Mouse (Mus musculus): ENCODE data around the gene Gm20521.
A peak's percentile ranks its signal among the peaks of the same experiment; 100 is the strongest.

Gene Gm20521

DNA sequence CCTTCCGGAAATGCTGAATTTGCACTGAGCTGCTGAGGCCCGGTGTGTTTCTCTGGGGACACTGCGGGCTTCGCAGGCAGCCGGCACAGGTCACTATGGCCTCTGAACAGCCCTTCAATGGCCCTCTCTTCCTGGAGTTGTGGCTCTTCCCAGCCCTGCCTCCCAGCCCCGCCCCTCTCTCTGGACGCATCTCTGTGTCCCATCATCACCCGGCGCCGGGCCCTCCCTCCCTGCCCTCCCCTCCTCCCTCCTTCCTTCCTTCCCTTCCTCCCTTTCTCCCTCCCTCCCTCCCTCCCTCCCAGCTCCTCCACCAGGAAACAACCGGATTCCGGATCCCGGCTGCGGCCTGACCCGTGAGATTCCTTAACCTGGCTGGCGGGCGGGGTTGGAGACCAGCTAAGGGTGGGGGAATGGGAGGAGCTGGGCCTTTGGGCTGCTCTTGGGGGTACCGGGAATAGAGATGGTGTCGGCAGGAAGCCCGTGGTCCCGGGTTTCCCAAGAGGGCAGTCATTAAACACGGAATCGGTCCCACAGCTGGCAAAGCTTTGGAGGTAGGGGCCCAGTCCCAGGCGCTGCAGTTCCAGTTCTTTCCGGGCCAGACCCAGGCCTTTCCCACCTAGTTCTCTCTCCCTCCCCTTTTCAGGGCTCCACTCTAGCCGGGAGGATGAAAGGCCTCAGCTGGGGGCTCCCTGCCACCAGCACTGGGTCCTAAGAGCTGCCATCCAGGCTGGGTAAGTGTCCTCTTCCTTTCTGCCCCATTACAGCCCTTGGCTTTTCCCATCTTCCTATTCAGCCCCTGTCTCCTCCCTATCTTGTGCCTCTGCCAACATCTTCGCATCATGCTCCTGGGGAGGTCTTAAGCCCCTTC, at the start of gene Gm20521, which contains the start of gene Bcl2l2:
Gene Gm20521 (plus strand): TSS at position 288 of the 868 bp plus-strand sequence.
Gene Bcl2l2 (plus strand): TSS at position 224 of the 868 bp plus-strand sequence.
- DNase-seq (ENCODE audit: extremely low read depth, low read depth): no peak

- no peak for DNase-seq (ENCODE audit: extremely low read depth, low read depth)
Observed at GRCm38 (mm10) chr14:54843461-54843860, 39.8 kb upstream of the Gm20521 start.

- DNase-seq (ENCODE audit: extremely low read depth, low read depth): no peak
Observed at GRCm38 (mm10) chr14:54855726-54856125, 27.5 kb upstream of the Gm20521 start.

DNA sequence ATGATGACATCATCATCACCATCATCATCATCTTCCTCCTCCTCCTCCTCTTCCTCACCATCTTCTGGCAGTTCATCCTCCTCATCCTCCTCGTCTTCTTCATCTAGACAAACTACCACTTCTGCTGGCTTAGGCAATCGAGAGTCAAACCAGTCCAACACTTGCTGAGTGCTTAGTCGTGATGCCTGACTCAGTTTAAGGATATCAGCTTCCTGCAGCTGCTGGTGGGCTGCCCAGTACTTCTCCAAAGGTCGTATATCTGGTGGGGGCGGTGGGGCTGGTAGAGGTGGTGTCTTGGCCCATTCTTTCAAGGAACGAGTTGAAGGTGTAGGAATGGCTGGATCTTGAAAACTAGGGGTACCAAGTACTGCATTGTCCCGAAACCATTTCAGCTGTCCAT, 26.5 kb upstream of the Gm20521 start:
- peak; percentile 67 for DNase-seq (ENCODE audit: extremely low read depth, low read depth)

- DNase-seq (ENCODE audit: extremely low read depth, low read depth): no peak
Observed at GRCm38 (mm10) chr14:54857891-54858290, 25.4 kb upstream of the Gm20521 start.

DNA sequence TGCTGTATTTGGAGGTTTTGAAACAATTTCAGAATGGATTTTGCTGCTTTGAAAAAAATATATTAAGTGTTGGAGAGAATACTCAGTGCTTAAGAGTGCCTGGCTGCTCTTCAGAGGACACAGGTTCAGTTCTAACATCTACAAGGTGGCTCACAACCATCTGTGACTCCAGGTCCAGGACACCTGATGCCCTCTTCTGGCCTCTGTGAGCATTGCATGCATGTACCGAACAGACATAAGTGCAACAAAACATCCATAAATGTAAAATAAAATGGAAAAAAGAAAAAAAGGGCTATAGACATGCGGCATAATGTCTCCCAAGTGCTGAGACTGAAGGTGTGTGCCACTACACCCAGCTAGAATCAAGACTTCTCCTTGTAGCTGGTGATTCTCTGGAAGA, 22.7 kb upstream of the Gm20521 start:
- no peak for DNase-seq (ENCODE audit: extremely low read depth, low read depth)

DNA sequence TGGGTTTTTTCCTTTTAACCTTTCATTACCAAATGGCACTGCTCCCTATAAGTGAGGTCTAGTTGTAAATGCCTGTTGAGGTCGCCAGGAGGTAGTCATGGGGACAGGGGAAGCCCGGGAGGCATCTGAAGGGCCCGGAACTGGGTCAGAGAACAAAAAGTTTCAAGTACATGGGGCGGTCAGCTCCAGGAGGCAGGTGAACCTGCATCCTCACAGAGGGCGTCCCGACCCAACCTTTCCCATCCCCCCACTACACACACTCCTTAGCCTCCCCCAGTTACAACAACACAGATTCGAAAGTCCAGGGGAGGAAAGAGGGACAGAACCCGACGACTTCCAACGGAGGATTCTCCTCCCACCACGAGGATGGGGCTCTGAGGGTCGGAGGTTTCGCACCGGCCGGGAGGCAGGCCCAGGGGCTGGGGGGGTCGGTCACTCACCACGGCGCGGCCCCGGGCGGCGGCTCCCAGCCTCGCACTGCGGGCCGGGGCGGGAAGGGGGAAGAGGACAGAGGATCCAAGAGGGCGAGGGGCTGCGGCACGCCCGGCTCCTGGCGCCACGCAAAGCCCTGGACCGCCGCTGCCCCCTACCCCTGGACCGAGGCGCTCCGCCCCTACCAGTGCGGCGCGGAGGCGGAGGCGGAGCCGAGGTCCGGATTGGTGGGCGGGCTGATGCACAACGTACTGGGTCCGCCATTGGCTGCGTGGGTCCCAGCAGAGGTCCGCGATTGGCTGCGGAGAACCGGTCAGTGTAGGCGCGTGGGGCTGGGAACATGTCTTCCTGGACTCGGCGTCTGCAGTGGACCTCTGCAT, 19.5 kb upstream of the Gm20521 start:
- peak; percentile 78 for DNase-seq (ENCODE audit: extremely low read depth, low read depth)

- DNase-seq (ENCODE audit: extremely low read depth, low read depth): no peak
Observed at GRCm38 (mm10) chr14:54864313-54865036, 18.8 kb upstream of the Gm20521 start.

DNA sequence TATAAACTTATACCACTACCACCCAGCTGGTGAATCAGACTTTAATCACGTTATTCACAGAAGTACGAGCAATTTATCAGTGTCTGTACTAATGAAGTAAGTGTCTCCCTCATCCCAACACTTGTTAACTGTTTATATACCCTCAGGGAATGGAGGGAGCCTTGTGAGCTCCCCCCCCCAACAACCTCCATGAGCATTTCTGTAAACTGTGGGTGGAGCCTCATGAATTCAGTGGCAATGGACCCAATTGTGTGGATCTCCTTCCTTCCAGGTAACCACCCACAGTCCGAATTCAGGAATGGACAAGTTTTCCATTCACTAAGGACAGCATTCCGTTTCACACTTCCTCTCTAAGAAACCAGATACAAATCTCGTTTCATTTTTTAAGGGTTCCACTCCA, 17.6 kb upstream of the Gm20521 start:
- DNase-seq (ENCODE audit: extremely low read depth, low read depth): no peak

- no peak for DNase-seq (ENCODE audit: extremely low read depth, low read depth)
Observed at GRCm38 (mm10) chr14:54866268-54866667, 17.0 kb upstream of the Gm20521 start.

DNA sequence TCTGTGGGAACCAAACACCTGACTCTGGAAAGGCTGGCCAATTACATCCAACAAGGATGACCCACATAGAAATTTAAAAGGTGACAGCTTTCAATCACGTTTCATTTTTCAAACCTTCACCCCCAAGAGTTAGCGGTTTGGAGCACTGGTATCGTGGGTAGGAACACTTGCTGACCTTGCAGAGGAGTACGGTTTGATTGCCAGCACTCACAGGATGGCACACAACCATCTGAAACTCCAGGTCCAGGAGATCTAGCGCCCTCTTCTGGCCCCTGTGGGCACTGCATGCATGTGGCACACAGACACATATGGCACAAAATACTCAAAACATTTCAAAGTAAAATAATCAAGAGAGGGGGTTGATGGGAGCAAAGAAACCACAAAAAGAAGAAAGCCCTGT, 16.3 kb upstream of the Gm20521 start:
- no peak for DNase-seq (ENCODE audit: extremely low read depth, low read depth)

- DNase-seq (ENCODE audit: extremely low read depth, low read depth): no peak
Observed at GRCm38 (mm10) chr14:54868026-54868425, 15.2 kb upstream of the Gm20521 start.

- no peak for DNase-seq (ENCODE audit: extremely low read depth, low read depth)
Observed at GRCm38 (mm10) chr14:54870861-54871260, 12.4 kb upstream of the Gm20521 start, which contains the start of gene Homez. Gene Homez, minus strand, starts transcription at chr14:54870961.

- no peak for DNase-seq (ENCODE audit: extremely low read depth, low read depth)
Observed at GRCm38 (mm10) chr14:54874165-54874564, 9.1 kb upstream of the Gm20521 start.

DNA sequence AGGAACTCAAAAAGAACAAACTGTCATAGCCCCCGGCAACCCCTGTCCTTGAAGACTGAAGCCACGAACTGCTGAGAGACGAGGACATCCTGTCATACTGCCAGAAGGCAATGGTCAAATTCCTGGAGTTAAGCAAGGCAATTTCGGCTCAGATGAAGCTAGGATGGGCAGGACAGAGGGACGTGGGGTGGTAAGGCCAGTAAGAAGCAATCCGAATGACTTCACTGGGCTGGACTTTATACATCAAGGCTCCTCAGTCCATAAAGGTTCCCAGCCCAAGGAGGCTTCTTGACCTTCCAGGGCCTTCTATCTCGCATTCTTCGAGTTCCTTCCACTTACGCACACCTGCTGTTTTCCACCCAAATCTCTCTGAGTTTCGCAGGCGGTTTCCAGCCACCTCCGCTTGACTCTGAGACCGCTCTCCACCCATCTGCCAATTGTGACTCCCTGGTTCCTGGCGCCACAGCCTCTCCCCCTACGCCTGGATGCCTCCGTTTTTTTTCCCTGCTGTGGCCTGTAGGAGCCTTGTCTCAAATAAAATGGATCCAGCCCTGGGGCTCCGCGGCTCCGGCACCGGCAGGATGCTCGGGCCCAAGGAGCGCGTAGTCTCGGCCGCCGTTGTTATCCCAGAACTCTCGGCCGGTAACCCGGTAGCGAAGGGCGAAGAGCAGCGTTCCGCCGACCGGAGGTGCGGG, 7.2 kb upstream of the Gm20521 start:
- no peak for DNase-seq (ENCODE audit: extremely low read depth, low read depth)

GRCm38 (mm10) chr14:54876539-54877047, 6.6 kb upstream of the Gm20521 start:
- peak; percentile 77 for DNase-seq (ENCODE audit: extremely low read depth, low read depth)

DNA sequence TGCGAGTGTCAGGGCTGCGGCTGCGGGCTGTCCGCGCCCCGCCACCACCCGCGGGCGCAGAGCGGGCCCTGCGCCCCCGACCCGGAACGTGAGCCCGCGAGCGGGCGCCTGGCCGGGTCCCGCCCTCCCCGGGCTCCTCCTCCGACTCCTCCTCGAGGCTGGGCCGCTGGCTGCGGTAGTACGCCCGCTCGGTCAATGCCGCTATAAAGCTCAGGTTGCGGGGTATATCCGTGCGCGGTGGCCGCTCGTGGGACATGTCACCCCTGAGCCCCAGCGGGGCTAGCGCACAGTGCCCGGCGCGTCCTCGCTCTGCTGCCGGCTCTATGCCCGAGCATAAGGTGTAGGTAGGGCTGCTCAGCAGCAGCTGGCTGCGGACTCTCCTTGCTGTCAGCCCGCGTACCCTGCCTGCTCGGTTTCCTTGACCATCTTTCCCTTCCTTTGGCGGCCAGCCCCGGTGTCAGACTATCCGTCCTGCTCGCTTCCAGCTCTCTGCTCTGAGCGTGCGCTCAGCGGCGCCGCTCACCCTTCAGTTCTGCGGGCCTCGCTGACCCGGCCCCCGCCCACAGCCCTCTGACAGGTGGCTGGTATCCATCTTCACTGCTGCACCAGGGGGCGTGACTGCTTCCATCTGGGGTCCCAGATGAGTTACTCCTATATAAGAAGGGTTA, 6.1 kb upstream of the Gm20521 start, which contains the start of gene Ppp1r3e:
Gene Ppp1r3e (minus strand): TSS at position 503 of the 668 bp plus-strand sequence.
- no peak for DNase-seq (ENCODE audit: extremely low read depth, low read depth)

DNA sequence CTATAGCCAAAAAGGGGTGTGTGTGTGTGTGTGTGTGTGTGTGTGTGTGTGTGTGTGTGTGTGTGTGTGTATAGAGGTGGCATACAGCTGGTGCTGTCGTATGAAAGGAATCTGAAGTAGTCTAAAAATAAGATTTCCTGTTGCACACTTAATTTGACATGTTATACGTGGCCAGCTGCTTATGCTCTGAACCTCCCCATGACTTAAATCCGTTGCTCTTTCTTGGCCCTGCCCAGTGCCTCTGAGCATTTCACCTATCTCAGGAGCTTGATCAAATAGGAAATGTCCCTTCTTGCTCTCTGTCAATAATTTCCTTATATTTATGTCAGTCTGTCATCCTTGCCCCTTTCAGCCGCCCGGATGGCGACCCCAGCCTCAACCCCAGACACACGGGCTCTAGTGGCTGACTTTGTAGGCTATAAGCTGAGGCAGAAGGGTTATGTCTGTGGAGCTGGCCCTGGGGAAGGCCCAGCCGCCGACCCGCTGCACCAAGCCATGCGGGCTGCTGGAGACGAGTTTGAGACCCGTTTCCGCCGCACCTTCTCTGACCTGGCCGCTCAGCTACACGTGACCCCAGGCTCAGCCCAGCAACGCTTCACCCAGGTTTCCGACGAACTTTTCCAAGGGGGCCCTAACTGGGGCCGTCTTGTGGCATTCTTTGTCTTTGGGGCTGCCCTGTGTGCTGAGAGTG, 926 bp downstream of the Gm20521 start:
- DNase-seq (ENCODE audit: extremely low read depth, low read depth): no peak

DNA sequence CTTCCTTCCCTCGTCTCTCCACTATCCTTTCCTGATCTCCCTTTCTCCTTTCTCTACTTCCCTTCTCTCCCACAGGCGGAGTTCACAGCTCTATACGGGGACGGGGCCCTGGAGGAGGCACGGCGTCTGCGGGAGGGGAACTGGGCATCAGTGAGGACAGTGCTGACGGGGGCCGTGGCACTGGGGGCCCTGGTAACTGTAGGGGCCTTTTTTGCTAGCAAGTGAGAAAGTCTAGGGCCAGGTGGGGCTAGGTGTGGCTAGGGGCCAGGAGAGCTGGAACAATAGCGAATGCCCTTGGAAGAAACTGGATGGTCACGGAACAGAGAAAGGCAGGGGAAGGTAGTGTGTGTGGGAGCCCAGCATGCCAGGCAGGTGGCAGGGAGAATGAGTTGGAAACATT, 2.1 kb downstream of the Gm20521 start:
- no peak for DNase-seq (ENCODE audit: extremely low read depth, low read depth)
